Mouse (Mus musculus) myocyte (in vitro differentiated cells): Measurements from ENCODE around the gene Fgf14. TPM values are rescaled to one million over a fixed set of nuclear protein-coding genes. Genes with fewer than 3 reads are reported as not detected.

Source experiments
- H3K27me3 ChIP-seq: one replicate; pipeline ENCODE4 v1.6.1; 2011; ENCODE audit not compliant: control insufficient read depth, insufficient read depth, insufficient read length
- H3K36me3 ChIP-seq: one replicate; pipeline ENCODE4 v1.6.1; 2011; ENCODE audit not compliant: control insufficient read depth, insufficient read depth
- H3K4me2 ChIP-seq: one replicate; pipeline ENCODE4 v1.6.1; 2011; ENCODE audit warnings: low read depth, control low read depth
- H3K4me3 ChIP-seq: one replicate; pipeline ENCODE4 v1.5.1; 2011; ENCODE audit warnings: mild to moderate bottlenecking, control low read depth, moderate library complexity
- H3K79me2 ChIP-seq: one replicate; pipeline ENCODE4 v1.6.1; 2011; ENCODE audit not compliant: control insufficient read depth, insufficient read depth
- H3ac ChIP-seq: one replicate; pipeline ENCODE4 v1.6.1; 2011; ENCODE audit not compliant: control insufficient read depth, insufficient read length
- CEBPB ChIP-seq: IDR thresholded peaks from 2 replicates; pipeline ENCODE4 v1.6.1; 2011; ENCODE audit warnings: mild to moderate bottlenecking, moderate library complexity; ENCODE audit not compliant: poor library complexity, insufficient read depth, severe bottlenecking
- E2F4 ChIP-seq: IDR thresholded peaks from one replicate; pipeline ENCODE4 v1.6.1; 2011; ENCODE audit warnings: mild to moderate bottlenecking, control low read depth, moderate library complexity; ENCODE audit not compliant: insufficient read depth
- MAX ChIP-seq: IDR thresholded peaks from one replicate; pipeline ENCODE4 v1.6.1; 2011; ENCODE audit warnings: low read depth, mild to moderate bottlenecking, control low read depth
- MYOD1 ChIP-seq, 3 experiments: IDR thresholded peaks; one replicate each; pipeline ENCODE4 v1.6.1; 2011; ENCODE audit warnings: control low read depth in 2 of 3, low read depth in 2 of 3, mild to moderate bottlenecking in 2 of 3, moderate library complexity in 1 of 3; ENCODE audit not compliant: insufficient read length in 2 of 3, control insufficient read depth in 1 of 3
- MYOG ChIP-seq, 3 experiments: IDR thresholded peaks; one replicate each; pipeline ENCODE4 v1.6.1; 2011; ENCODE audit warnings: control low read depth in 2 of 3, low read depth in 2 of 3, mild to moderate bottlenecking in 2 of 3; ENCODE audit not compliant: insufficient read length in 2 of 3, control insufficient read depth in 1 of 3, insufficient read depth in 1 of 3
- POLR2A ChIP-seq: IDR thresholded peaks from one replicate; pipeline ENCODE4 v1.6.1; 2011; ENCODE audit warnings: low read depth, mild to moderate bottlenecking, control low read depth, moderate library complexity; ENCODE audit not compliant: insufficient read length
- POLR2AphosphoS2 ChIP-seq: IDR thresholded peaks from one replicate; pipeline ENCODE4 v1.6.1; 2011; ENCODE audit warnings: low read depth, control low read depth; ENCODE audit not compliant: insufficient read length
- REST ChIP-seq: IDR thresholded peaks from one replicate; pipeline ENCODE4 v1.6.1; 2011; ENCODE audit warnings: mild to moderate bottlenecking, control low read depth, moderate library complexity; ENCODE audit not compliant: insufficient read depth, insufficient read length
- SRF ChIP-seq: IDR thresholded peaks from one replicate; pipeline ENCODE4 v1.6.1; 2011; ENCODE audit warnings: low read depth; ENCODE audit not compliant: control insufficient read depth, insufficient read length
- TCF12 ChIP-seq: IDR thresholded peaks from one replicate; pipeline ENCODE4 v1.6.1; 2011; ENCODE audit warnings: mild to moderate bottlenecking, control low read depth; ENCODE audit not compliant: poor library complexity, insufficient read depth, severe bottlenecking
- TCF3 ChIP-seq: IDR thresholded peaks from one replicate; pipeline ENCODE4 v1.6.1; 2011; ENCODE audit warnings: low read depth, control low read depth; ENCODE audit not compliant: insufficient read length
- USF1 ChIP-seq: IDR thresholded peaks from one replicate; pipeline ENCODE4 v1.6.1; 2011; ENCODE audit warnings: low read depth, mild to moderate bottlenecking, control low read depth, moderate library complexity
- polyA plus RNA-seq: library from polyadenylated mRNA; unstranded; fragments of >200 nt; fragmentation: generic; extraction: Trizol; gene quantifications from one replicate; pipeline ENCODE4 v1.2.1, GENCODE M21; 2012; ENCODE audit warnings: missing spikeins

Gene Fgf14
- polyA plus RNA-seq, 1 experiment: not detected

DNA sequence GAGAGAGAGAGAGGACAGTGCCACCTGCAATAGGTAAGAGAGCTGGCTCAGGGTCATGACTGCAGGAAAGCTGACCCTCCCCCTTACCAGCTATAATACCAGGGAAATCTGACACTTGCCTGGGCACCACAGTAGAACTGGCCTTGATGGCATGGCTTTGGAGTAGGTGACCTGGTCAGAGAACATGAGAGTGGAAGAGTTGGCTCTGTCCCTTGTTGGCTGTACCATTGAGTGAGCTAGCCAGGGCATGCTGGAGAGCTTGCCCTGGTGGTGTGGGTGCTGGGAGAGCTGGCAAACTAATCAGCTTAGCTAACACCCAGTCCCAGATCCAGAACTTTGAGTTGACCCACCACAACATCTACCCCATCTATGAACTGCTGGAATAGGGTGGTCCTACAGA, 348.5 kb downstream of the Fgf14 start:
- TF ChIP-seq CEBPB (no peak), SRF (no peak), E2F4 (no peak), REST (no peak), TCF12 (no peak), MYOD1 (IDR thresholded peaks at IDR 0.05; ENCODE audit: control insufficient read depth in 1 of 3, insufficient read length in 2 of 3, low read depth in 2 of 3) (no peak), MAX (no peak), POLR2AphosphoS2 (no peak), USF1 (no peak), TCF3 (no peak), POLR2A (no peak), MYOG (IDR thresholded peaks at IDR 0.05; ENCODE audit: control insufficient read depth in 1 of 3, insufficient read depth in 1 of 3, insufficient read length in 2 of 3, low read depth in 2 of 3) (no peak)

DNA sequence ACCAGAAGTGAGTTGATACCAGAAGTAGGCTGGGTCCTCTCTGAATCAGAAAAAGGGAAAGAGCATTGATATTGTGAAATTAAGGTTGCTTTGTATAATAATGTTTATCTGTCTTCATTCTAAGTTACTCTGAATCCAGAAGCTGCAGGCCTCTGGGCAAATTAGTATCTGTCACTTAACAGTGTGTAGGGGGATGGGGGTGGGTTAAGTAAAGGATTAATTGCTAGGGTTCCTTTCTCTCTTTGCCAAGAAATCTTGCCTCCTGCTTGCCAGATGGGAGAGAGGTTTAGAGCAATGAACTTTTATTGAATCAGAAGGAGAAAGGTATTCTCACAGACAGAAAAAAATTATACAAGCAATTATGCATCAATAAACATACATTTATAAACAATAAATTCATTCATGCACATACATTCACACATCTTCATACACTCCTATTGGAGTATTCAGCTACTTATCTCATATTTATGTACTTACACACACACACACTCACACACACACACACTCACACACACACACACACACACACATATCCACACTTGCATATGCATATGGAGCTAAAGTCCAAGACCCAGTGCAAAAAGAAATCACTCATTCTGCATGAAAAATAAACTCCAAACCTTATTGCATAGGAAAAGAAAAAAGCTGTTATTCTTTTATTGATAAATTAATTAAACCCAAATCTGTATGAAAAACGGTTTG, 357.8 kb downstream of the Fgf14 start:
- Histone ChIP-seq H3K27me3 (no peaks in the 10 kb centered on the region), H3K36me3 (no peaks in the 10 kb centered on the region), H3ac (no peak overlapping the region), H3K79me2 (no peaks in the 10 kb centered on the region), H3K4me3 (no peak overlapping the region), H3K4me2 (no peak overlapping the region)
- TF ChIP-seq MAX (no peak), E2F4 (no peak), USF1 (no peak), TCF12 (no peak), REST (no peak), SRF (no peak), MYOG (IDR thresholded peaks at IDR 0.05; ENCODE audit: control insufficient read depth in 1 of 3, insufficient read depth in 1 of 3, insufficient read length in 2 of 3, low read depth in 2 of 3) (no peak), POLR2A (no peak), MYOD1 (IDR thresholded peaks at IDR 0.05; ENCODE audit: control insufficient read depth in 1 of 3, insufficient read length in 2 of 3, low read depth in 2 of 3) (no peak), TCF3 (no peak)

More for the DNA sequence above, 348.5 kb downstream of the Fgf14 start:
- no peaks in the 10 kb centered on the region for H3K27me3 ChIP-seq
- H3K79me2 ChIP-seq: no peaks in the 10 kb centered on the region
- H3K4me3 ChIP-seq: no peak overlapping the region
- no peaks in the 10 kb centered on the region for H3K36me3 ChIP-seq
- no peak overlapping the region for H3ac ChIP-seq
- no peak overlapping the region for H3K4me2 ChIP-seq

DNA sequence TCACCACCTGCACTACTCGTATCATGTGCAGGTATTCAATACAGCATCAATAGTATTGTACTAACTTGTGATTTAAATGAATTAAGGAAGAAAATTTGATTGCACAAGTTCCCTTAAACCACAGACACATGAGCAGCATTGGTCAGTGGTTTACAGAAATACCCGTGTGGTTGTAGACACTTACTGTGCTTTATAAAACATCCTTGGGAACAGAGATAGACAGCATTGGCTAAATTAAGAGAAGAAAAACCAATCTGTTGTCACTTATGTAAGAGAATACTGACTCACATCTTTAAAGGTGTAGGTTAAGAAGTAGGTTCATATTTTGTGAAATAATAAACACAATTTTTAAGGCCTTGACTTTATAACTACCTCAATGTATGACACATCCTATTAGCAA, 361.4 kb downstream of the Fgf14 start:
- H3K4me3 ChIP-seq: no peak overlapping the region
- no peak overlapping the region for H3ac ChIP-seq
- no peak for TF ChIP-seq TCF12
- no peak overlapping the region for H3K4me2 ChIP-seq
- H3K36me3 ChIP-seq: no peaks in the 10 kb centered on the region
- no peaks in the 10 kb centered on the region for H3K27me3 ChIP-seq
- H3K79me2 ChIP-seq: no peaks in the 10 kb centered on the region

GRCm38 (mm10) chr14:124287027-124287426, 389.9 kb downstream of the Fgf14 start:
- no peaks in the 10 kb centered on the region for H3K27me3 ChIP-seq
- no peaks in the 10 kb centered on the region for H3K36me3 ChIP-seq
- no peak for TF ChIP-seq MYOG (IDR thresholded peaks at IDR 0.05; ENCODE audit: control insufficient read depth in 1 of 3, insufficient read depth in 1 of 3, insufficient read length in 2 of 3, low read depth in 2 of 3)
- no peak overlapping the region for H3ac ChIP-seq
- no peak overlapping the region for H3K4me3 ChIP-seq
- no peaks in the 10 kb centered on the region for H3K79me2 ChIP-seq
- H3K4me2 ChIP-seq: no peak overlapping the region

- H3K36me3 ChIP-seq: no peaks in the 10 kb centered on the region
- H3K4me2 ChIP-seq: no peak overlapping the region
- no peak overlapping the region for H3ac ChIP-seq
- no peaks in the 10 kb centered on the region for H3K27me3 ChIP-seq
- no peaks in the 10 kb centered on the region for H3K79me2 ChIP-seq
- TF ChIP-seq TCF12 (no peak), E2F4 (no peak), CEBPB (no peak), MYOG (IDR thresholded peaks at IDR 0.05; ENCODE audit: control insufficient read depth in 1 of 3, insufficient read depth in 1 of 3, insufficient read length in 2 of 3, low read depth in 2 of 3) (no peak), POLR2AphosphoS2 (no peak), MYOD1 (IDR thresholded peaks at IDR 0.05; ENCODE audit: control insufficient read depth in 1 of 3, insufficient read length in 2 of 3, low read depth in 2 of 3) (no peak), SRF (no peak)
- no peak overlapping the region for H3K4me3 ChIP-seq
Measured at GRCm38 (mm10) chr14:124278384-124278944, 398.5 kb downstream of the Fgf14 start.
